Mouse (Mus musculus): ENCODE results near the gene Mettl25. TPM values are rescaled to one million over a fixed set of nuclear protein-coding genes. Genes with fewer than 3 reads are reported as not detected.

Mettl25 gene
- 11.2 and 15.2 TPM in 2 replicates for polyA plus RNA-seq (2014; fragmentation: Nextera tagmentation; extraction: Ambion mirVana)

DNA sequence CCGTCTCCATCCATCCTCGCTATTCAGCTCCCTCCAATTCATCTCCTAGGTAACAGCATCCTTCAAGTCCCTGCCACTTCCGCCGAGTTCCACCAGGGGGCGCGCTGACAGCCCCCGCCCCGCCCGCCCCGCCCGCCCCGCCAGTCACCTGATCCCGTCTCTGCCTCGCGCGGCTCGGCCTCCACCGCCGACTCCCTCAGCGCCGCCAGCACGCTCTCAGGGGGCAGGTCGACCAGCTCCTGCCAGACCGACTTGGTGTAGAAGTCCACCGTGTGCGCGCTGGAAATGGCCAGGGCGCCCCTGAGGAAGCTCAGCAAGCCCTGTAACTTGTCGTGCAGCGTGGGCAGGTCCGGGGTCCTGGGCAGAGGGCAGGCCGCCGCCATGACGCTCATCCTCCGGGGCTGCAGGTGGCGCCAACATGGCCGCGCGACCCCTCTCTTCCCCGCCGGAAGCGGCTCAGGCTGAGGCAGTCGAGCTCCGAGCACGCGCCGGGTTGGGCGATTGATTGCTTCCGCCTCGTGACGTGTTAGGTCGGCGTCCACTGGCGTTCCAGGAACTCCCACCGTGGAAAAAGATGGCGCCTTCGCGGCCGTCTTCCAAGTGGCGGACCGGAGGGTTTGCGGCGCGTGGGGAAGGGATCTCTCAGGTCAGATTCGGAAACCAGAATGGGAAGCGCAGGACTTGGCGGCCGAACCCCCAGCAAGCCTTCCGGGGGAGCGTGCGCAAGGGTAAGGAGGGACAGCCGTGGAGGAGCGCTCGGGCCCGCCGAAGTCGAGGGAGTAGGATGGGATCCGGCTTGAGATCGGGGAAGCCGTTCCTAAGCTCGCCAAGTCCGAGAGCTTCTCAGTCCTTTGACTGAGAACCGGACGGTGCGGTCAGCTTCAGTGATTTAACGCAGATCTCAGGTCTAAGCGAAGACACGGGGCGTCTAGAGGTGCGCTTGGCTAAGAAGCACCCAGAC lies at the start of gene Mettl25, which contains the start of gene Ccdc59:
TSS of gene Mettl25 (minus strand) at position 453 of the 961 bp plus-strand sequence.
TSS of gene Ccdc59 (plus strand) at position 140 of the 961 bp plus-strand sequence.
- peak; percentile 99 for ATAC-seq (ENCODE audit: low read depth)
- peak within 1 kb of the TSS; percentile 77 for H3K9ac ChIP-seq (ENCODE audit: low read depth, low read length)
- WGBS, result under 1% methylated on average over 55 of the region's 90 CpGs

DNA sequence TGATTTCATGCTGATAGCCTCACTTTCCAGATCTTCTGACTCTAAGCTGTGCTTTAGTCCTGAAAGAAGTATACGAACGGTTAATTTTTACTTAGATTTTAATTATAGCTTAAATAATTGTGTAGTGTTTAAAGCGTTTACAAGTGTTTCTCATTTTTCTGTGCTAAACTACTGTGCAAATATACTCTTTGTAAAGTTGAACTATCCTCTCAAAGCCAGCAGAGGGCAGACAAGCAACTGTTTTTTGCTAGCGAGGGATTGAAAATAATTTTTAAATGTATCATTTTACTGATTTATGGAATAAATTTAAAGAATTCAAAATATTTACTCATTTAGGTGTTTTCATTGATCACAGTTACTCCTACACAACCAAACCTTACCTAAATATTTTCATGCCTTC lies 26.1 kb upstream of the Mettl25 start:
- Histone ChIP-seq H3K27ac (replicated peaks; ENCODE audit: low read depth, low read length) (no peak overlapping the region), H3K27me3 (replicated peaks; ENCODE audit: control insufficient read depth, insufficient read depth, low read length) (no peaks in the 10 kb centered on the region), H3K9ac (ENCODE audit: low read depth, low read length) (no peak overlapping the region), H3K4me3 (ENCODE audit: low read depth, low read length) (no peak overlapping the region), H3K36me3 (ENCODE audit: control insufficient read depth, insufficient read depth, low read length) (no peaks in the 10 kb centered on the region), H3K9me3 (ENCODE audit: control insufficient read depth, low read length) (no peaks in the 10 kb centered on the region), H3K4me1 (ENCODE audit: control insufficient read depth, insufficient read depth, low read length) (no peaks in the 10 kb centered on the region), H3K4me2 (ENCODE audit: low read depth, low read length) (no peak overlapping the region)
- 33% methylated on average over 4 of the region's 4 CpGs for WGBS
- peak; percentile 23 for DNase-seq (ENCODE audit: low spot score)
- no peak for ATAC-seq (ENCODE audit: low read depth)

More for the DNA sequence above, at the start of gene Mettl25, which contains the start of gene Ccdc59:
- DNase-seq (ENCODE audit: low spot score), result peak; percentile 98
- Histone ChIP-seq H3K4me2 (ENCODE audit: low read depth, low read length) (peak within 1 kb of the TSS; percentile 78), H3K9me3 (ENCODE audit: control insufficient read depth, low read length) (no peaks in the 10 kb centered on the region), H3K4me3 (ENCODE audit: low read depth, low read length) (peak within 1 kb of the TSS; percentile 85), H3K27me3 (replicated peaks; ENCODE audit: control insufficient read depth, insufficient read depth, low read length) (no peaks in the 10 kb centered on the region), H3K4me1 (ENCODE audit: control insufficient read depth, insufficient read depth, low read length) (peaks cover 6% of the 10 kb centered on the region; the same call in 1 of the 2 replicates), H3K27ac (replicated peaks; ENCODE audit: low read depth, low read length) (peak within 1 kb of the TSS; percentile 95), H3K36me3 (ENCODE audit: control insufficient read depth, insufficient read depth, low read length) (peaks cover 37% of the 10 kb centered on the region)

- WGBS, result 72% methylated on average over 4 of the region's 4 CpGs
- no peak for ATAC-seq (ENCODE audit: low read depth)
Measured at GRCm38 (mm10) chr10:105851136-105851535, 10.0 kb upstream of the Mettl25 start.

DNA sequence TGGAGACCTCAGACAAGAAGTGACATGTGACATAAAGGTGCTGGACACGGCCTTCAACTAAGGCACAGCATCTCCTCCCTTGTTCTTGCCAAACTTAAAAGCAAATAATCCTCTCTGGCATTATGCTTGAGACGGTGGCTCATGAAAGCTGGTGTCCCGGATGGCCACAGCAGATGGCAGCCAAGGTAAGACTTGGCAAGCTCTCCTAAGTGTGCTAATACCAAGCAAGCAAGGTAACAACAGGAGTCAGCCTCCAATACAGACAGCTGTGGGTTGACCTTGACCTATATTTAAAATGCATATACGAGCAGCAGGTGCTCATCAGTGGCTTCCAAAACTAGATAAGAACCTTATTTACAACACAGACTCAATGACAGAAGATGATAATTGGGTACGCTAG lies 9.1 kb upstream of the Mettl25 start:
- H3K27me3 ChIP-seq (replicated peaks; ENCODE audit: control insufficient read depth, insufficient read depth, low read length), result no peaks in the 10 kb centered on the region
- WGBS, result 83% methylated on average over 5 of the region's 5 CpGs
- no peaks in the 10 kb centered on the region for H3K4me1 ChIP-seq (ENCODE audit: control insufficient read depth, insufficient read depth, low read length)
- no peak overlapping the region for H3K4me2 ChIP-seq (ENCODE audit: low read depth, low read length)
- H3K4me3 ChIP-seq (ENCODE audit: low read depth, low read length), result no peak overlapping the region
- no peak overlapping the region for H3K27ac ChIP-seq (replicated peaks; ENCODE audit: low read depth, low read length)
- H3K9me3 ChIP-seq (ENCODE audit: control insufficient read depth, low read length), result no peaks in the 10 kb centered on the region
- DNase-seq (ENCODE audit: low spot score), result no peak
- ATAC-seq (ENCODE audit: low read depth), result no peak
- H3K9ac ChIP-seq (ENCODE audit: low read depth, low read length), result no peak overlapping the region
- H3K36me3 ChIP-seq (ENCODE audit: control insufficient read depth, insufficient read depth, low read length), result peaks cover 48% of the 10 kb centered on the region

More at GRCm38 (mm10) chr10:105851136-105851535, 10.0 kb upstream of the Mettl25 start:
- Histone ChIP-seq H3K27ac (replicated peaks; ENCODE audit: low read depth, low read length) (no peak overlapping the region), H3K27me3 (replicated peaks; ENCODE audit: control insufficient read depth, insufficient read depth, low read length) (no peaks in the 10 kb centered on the region), H3K4me1 (ENCODE audit: control insufficient read depth, insufficient read depth, low read length) (no peaks in the 10 kb centered on the region), H3K4me2 (ENCODE audit: low read depth, low read length) (no peak overlapping the region), H3K4me3 (ENCODE audit: low read depth, low read length) (no peak overlapping the region), H3K36me3 (ENCODE audit: control insufficient read depth, insufficient read depth, low read length) (peaks cover 39% of the 10 kb centered on the region), H3K9ac (ENCODE audit: low read depth, low read length) (no peak overlapping the region), H3K9me3 (ENCODE audit: control insufficient read depth, low read length) (no peaks in the 10 kb centered on the region)
- DNase-seq (ENCODE audit: low spot score), result peak; percentile 32

GRCm38 (mm10) chr10:105842574-105842973 lies 1.4 kb upstream of the Mettl25 start:
- Histone ChIP-seq H3K36me3 (ENCODE audit: control insufficient read depth, insufficient read depth, low read length) (peaks cover 46% of the 10 kb centered on the region), H3K4me2 (ENCODE audit: low read depth, low read length) (peak overlapping the region; percentile 78), H3K9ac (ENCODE audit: low read depth, low read length) (no peak overlapping the region), H3K9me3 (ENCODE audit: control insufficient read depth, low read length) (no peaks in the 10 kb centered on the region), H3K4me3 (ENCODE audit: low read depth, low read length) (peak overlapping the region; percentile 85), H3K27me3 (replicated peaks; ENCODE audit: control insufficient read depth, insufficient read depth, low read length) (no peaks in the 10 kb centered on the region), H3K4me1 (ENCODE audit: control insufficient read depth, insufficient read depth, low read length) (peaks cover 6% of the 10 kb centered on the region; the same call in 1 of the 2 replicates), H3K27ac (replicated peaks; ENCODE audit: low read depth, low read length) (no peak overlapping the region)
- ATAC-seq (ENCODE audit: low read depth), result no peak
- WGBS, result 78% methylated on average over 7 of the region's 7 CpGs
- DNase-seq (ENCODE audit: low spot score), result no peak

DNA sequence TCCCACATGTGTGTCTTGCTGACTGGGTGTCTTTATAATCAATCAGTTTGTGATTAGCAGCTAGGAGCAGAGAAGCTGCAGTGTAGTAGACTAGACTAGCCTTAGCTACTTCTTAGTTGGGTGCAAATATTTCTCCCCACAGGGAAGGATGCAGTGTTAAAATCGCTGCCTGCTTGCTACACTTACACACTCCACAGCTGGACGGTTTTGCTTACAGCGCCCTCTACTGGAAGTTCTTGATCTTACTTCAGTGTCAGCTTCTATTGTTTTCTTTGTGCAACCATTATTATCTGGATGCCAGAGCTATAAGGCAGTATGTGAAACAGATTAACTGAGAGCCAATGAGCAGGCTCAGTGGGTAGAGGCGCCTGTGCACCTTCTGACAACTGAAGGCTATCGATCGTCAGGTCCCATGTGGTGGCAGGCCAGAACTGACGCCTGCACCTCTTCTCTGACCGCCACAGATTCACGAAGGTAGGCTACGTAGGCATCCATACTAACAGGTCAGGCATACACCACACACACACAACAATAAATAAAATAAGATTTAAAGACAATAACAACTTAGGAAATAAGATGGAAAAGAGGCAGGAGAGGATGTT lies 6.5 kb downstream of the Mettl25 start:
- H3K9me3 ChIP-seq (ENCODE audit: control insufficient read depth, low read length), result no peaks in the 10 kb centered on the region
- H3K4me2 ChIP-seq (ENCODE audit: low read depth, low read length), result no peak overlapping the region
- no peak overlapping the region for H3K4me3 ChIP-seq (ENCODE audit: low read depth, low read length)
- H3K4me1 ChIP-seq (ENCODE audit: control insufficient read depth, insufficient read depth, low read length), result no peaks in the 10 kb centered on the region
- H3K9ac ChIP-seq (ENCODE audit: low read depth, low read length), result no peak overlapping the region
- H3K27me3 ChIP-seq (replicated peaks; ENCODE audit: control insufficient read depth, insufficient read depth, low read length), result no peaks in the 10 kb centered on the region
- ATAC-seq (ENCODE audit: low read depth) (peak; percentile 53), DNase-seq (ENCODE audit: low spot score) (peak; percentile 22)
- peaks cover 8% of the 10 kb centered on the region; the same call in 1 of the 2 replicates for H3K36me3 ChIP-seq (ENCODE audit: control insufficient read depth, insufficient read depth, low read length)
- WGBS, result 61% methylated on average over 10 of the region's 10 CpGs
- H3K27ac ChIP-seq (replicated peaks; ENCODE audit: low read depth, low read length), result no peak overlapping the region

GRCm38 (mm10) chr10:105806259-105807010 lies 34.7 kb downstream of the Mettl25 start:
- no peak for ATAC-seq (ENCODE audit: low read depth)

GRCm38 (mm10) chr10:105803461-105803860 lies 37.7 kb downstream of the Mettl25 start:
- no peak for ATAC-seq (ENCODE audit: low read depth)
- no peaks in the 10 kb centered on the region for H3K4me1 ChIP-seq (ENCODE audit: control insufficient read depth, insufficient read depth, low read length)

More at GRCm38 (mm10) chr10:105806259-105807010, 34.7 kb downstream of the Mettl25 start:
- Histone ChIP-seq H3K4me2 (ENCODE audit: low read depth, low read length) (no peak overlapping the region), H3K4me1 (ENCODE audit: control insufficient read depth, insufficient read depth, low read length) (no peaks in the 10 kb centered on the region), H3K9me3 (ENCODE audit: control insufficient read depth, low read length) (no peaks in the 10 kb centered on the region), H3K27me3 (replicated peaks; ENCODE audit: control insufficient read depth, insufficient read depth, low read length) (no peaks in the 10 kb centered on the region), H3K27ac (replicated peaks; ENCODE audit: low read depth, low read length) (no peak overlapping the region), H3K36me3 (ENCODE audit: control insufficient read depth, insufficient read depth, low read length) (no peaks in the 10 kb centered on the region), H3K4me3 (ENCODE audit: low read depth, low read length) (no peak overlapping the region), H3K9ac (ENCODE audit: low read depth, low read length) (no peak overlapping the region)
- DNase-seq (ENCODE audit: low spot score), result peak; percentile 15
- 60% methylated on average over 7 of the region's 7 CpGs for WGBS

More at GRCm38 (mm10) chr10:105803461-105803860, 37.7 kb downstream of the Mettl25 start:
- Histone ChIP-seq H3K27ac (replicated peaks; ENCODE audit: low read depth, low read length) (no peak overlapping the region), H3K36me3 (ENCODE audit: control insufficient read depth, insufficient read depth, low read length) (no peaks in the 10 kb centered on the region), H3K4me3 (ENCODE audit: low read depth, low read length) (no peak overlapping the region), H3K4me2 (ENCODE audit: low read depth, low read length) (no peak overlapping the region), H3K9ac (ENCODE audit: low read depth, low read length) (no peak overlapping the region), H3K9me3 (ENCODE audit: control insufficient read depth, low read length) (no peaks in the 10 kb centered on the region), H3K27me3 (replicated peaks; ENCODE audit: control insufficient read depth, insufficient read depth, low read length) (no peaks in the 10 kb centered on the region)
- WGBS, result 90% methylated on average over 2 of the region's 2 CpGs
- no peak for DNase-seq (ENCODE audit: low spot score)

Measured in embryonic facial prominence, embryonic 14.5 days (tissue).